Mouse (Mus musculus) lung, embryonic 14.5 days (tissue): ENCODE measurements around the gene Ralgapb. TPM values are rescaled to one million over a fixed set of nuclear protein-coding genes. Genes with fewer than 3 reads are reported as not detected.

Experiments used
- ATAC-seq: fragments of 200-750 bp; cut with Nextera tagmentation; 2 replicates; pipeline ENCODE4 v1.8.0; 2017; ENCODE audit warnings: mild to moderate bottlenecking, moderate TSS enrichment, moderate library complexity; ENCODE audit not compliant: insufficient read depth
- DNase-seq: peaks from one replicate; pipeline ENCODE4 v3.0.0-alpha.2; 2015
- H3K27ac ChIP-seq: fragments of 300-500 bp; sonication (generic); 2 replicates; pipeline ENCODE4 v1.5.1; 2014; ENCODE audit warnings: low read depth, mild to moderate bottlenecking, moderate library complexity
- H3K27me3 ChIP-seq: fragments of 300-500 bp; sonication (generic); 2 replicates; pipeline ENCODE4 v1.6.1; 2014; ENCODE audit warnings: low read length, control low read depth; ENCODE audit not compliant: insufficient read depth
- H3K36me3 ChIP-seq: fragments of 300-500 bp; sonication (generic); 2 replicates; pipeline ENCODE4 v1.6.1; 2014; ENCODE audit warnings: control low read depth; ENCODE audit not compliant: insufficient read depth
- H3K4me1 ChIP-seq: fragments of 300-500 bp; sonication (generic); 2 replicates; pipeline ENCODE4 v1.6.1; 2014; ENCODE audit warnings: antibody characterized with exemption, control low read depth; ENCODE audit not compliant: insufficient read depth
- H3K4me2 ChIP-seq: fragments of 300-500 bp; sonication (generic); 2 replicates; pipeline ENCODE4 v1.6.1; 2014; ENCODE audit warnings: mild to moderate bottlenecking
- H3K4me3 ChIP-seq: fragments of 300-500 bp; sonication (generic); 2 replicates; pipeline ENCODE4 v1.5.1; 2014; ENCODE audit warnings: low read depth, low read length
- H3K9ac ChIP-seq: fragments of 300-500 bp; sonication (generic); 2 replicates; pipeline ENCODE4 v1.6.1; 2014
- H3K9me3 ChIP-seq: fragments of 300-500 bp; sonication (generic); 2 replicates; pipeline ENCODE4 v1.6.1; 2016; ENCODE audit warnings: low read depth, low read length, control low read depth
- CTCF ChIP-seq: IDR thresholded peaks from 2 replicates; pipeline ENCODE4 v1.5.1; 2016; ENCODE audit warnings: antibody characterized with exemption, low read depth
- WGBS: fragments of 180-500 bp; shearing (Covaris S2); extraction: QIAGEN DNeasy Blood & Tissue Kit; methylation state at CpG from one replicate; pipeline ENCODE4 v1.1.7; 2014; 5-methylcytosine and 5-hydroxymethylcytosine counted together
- polyA plus RNA-seq: library from polyadenylated mRNA; unstranded; fragments of >200 nt; fragmentation: Nextera tagmentation; extraction: Ambion mirVana; gene quantifications from 2 replicates; pipeline ENCODE4 v1.2.1, GENCODE M21; 2014

Gene Ralgapb
- polyA plus RNA-seq, 1 experiment from 2014 or later = 22.1 TPM

DNA sequence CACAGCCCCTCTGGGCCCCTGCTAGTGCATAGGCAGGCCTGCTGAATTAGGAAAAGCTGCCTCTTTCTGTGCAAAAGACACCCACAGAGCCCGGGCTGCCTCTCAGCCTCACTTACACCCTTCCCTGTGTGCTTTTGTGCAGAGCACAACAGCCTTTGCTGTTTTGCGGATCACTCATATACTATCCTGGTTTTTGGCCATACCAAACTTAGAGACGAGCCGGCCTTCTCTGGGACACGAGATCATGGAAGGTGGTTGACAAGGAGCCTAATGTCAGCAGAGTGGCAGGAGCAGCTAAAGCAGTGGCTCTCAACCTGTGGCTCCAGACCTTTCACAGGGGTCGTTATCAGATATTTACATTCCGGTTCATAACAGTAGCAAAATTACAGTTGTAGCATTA, 93.6 kb downstream of the Ralgapb start:
- H3K4me3 ChIP-seq = no peak overlapping the region
- DNase-seq (no peak), ATAC-seq (no peak)
- no peaks in the 10 kb centered on the region for H3K9me3 ChIP-seq
- no peak overlapping the region for H3K9ac ChIP-seq
- no peak for TF ChIP-seq CTCF
- no peaks in the 10 kb centered on the region for H3K27me3 ChIP-seq
- H3K27ac ChIP-seq = no peak overlapping the region
- no peaks in the 10 kb centered on the region for H3K4me1 ChIP-seq
- H3K36me3 ChIP-seq = peaks cover 11% of the 10 kb centered on the region
- H3K4me2 ChIP-seq = no peak overlapping the region
- WGBS = 69% methylated on average over 7 of the region's 7 CpGs

- H3K9me3 ChIP-seq = no peaks in the 10 kb centered on the region
- no peaks in the 10 kb centered on the region for H3K27me3 ChIP-seq
- no peak overlapping the region for H3K9ac ChIP-seq
- H3K36me3 ChIP-seq = peaks cover 8% of the 10 kb centered on the region
- WGBS = 55% methylated on average over 4 of the region's 4 CpGs
- H3K4me3 ChIP-seq = no peak overlapping the region
- ATAC-seq (no peak), DNase-seq (no peak)
- no peak overlapping the region for H3K4me2 ChIP-seq
- H3K27ac ChIP-seq = no peak overlapping the region
- H3K4me1 ChIP-seq = no peaks in the 10 kb centered on the region
- TF ChIP-seq CTCF = no peak
Observed at GRCm38 (mm10) chr2:158503671-158504070, 94.0 kb downstream of the Ralgapb start.

DNA sequence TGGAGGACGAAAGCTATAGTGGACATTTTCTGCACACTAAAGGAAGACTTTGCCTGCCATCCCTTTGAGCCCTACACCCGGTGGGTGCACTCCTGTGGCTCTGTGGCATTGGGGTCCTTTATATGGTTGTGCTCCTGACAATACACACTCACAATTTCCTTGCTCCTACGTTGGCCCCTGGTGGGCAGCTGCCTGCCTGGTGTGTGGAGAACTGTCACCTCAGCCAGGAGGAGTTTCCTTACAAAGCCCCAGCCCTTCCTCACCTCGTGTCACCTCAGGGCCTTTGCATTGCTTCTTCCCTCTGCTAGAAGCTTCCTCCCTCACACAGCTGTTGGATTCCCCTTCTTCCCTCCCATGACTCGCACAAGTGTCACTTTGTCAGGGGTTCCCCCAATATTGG, 96.8 kb downstream of the Ralgapb start:
- 80% methylated on average over 5 of the region's 5 CpGs for WGBS
- no peak overlapping the region for H3K4me2 ChIP-seq
- TF ChIP-seq CTCF = no peak
- H3K36me3 ChIP-seq = no peaks in the 10 kb centered on the region
- H3K9ac ChIP-seq = no peak overlapping the region
- H3K4me3 ChIP-seq = no peak overlapping the region
- H3K4me1 ChIP-seq = no peaks in the 10 kb centered on the region
- DNase-seq (no peak), ATAC-seq (no peak)
- no peaks in the 10 kb centered on the region for H3K9me3 ChIP-seq
- no peak overlapping the region for H3K27ac ChIP-seq
- no peaks in the 10 kb centered on the region for H3K27me3 ChIP-seq

GRCm38 (mm10) chr2:158507046-158507445, 97.4 kb downstream of the Ralgapb start:
- TF ChIP-seq CTCF = no peak
- ATAC-seq = no peak

GRCm38 (mm10) chr2:158510665-158511064, 101.0 kb downstream of the Ralgapb start:
- 48% methylated on average over 6 of the region's 6 CpGs for WGBS
- TF ChIP-seq CTCF = no peak
- Histone ChIP-seq H3K36me3 (no peaks in the 10 kb centered on the region), H3K4me3 (no peak overlapping the region), H3K9ac (no peak overlapping the region), H3K27me3 (no peaks in the 10 kb centered on the region), H3K4me1 (no peaks in the 10 kb centered on the region), H3K9me3 (no peaks in the 10 kb centered on the region), H3K4me2 (no peak overlapping the region), H3K27ac (no peak overlapping the region)
- DNase-seq (peak; percentile 65), ATAC-seq (peak; percentile 61)

More at GRCm38 (mm10) chr2:158507046-158507445, 97.4 kb downstream of the Ralgapb start:
- H3K4me3 ChIP-seq = no peak overlapping the region
- H3K9me3 ChIP-seq = no peaks in the 10 kb centered on the region
- no peaks in the 10 kb centered on the region for H3K4me1 ChIP-seq
- no peaks in the 10 kb centered on the region for H3K27me3 ChIP-seq
- no peaks in the 10 kb centered on the region for H3K36me3 ChIP-seq
- no peak overlapping the region for H3K9ac ChIP-seq
- H3K4me2 ChIP-seq = no peak overlapping the region
- no peak overlapping the region for H3K27ac ChIP-seq
- DNase-seq = no peak
- 87% methylated on average over 10 of the region's 10 CpGs for WGBS

DNA sequence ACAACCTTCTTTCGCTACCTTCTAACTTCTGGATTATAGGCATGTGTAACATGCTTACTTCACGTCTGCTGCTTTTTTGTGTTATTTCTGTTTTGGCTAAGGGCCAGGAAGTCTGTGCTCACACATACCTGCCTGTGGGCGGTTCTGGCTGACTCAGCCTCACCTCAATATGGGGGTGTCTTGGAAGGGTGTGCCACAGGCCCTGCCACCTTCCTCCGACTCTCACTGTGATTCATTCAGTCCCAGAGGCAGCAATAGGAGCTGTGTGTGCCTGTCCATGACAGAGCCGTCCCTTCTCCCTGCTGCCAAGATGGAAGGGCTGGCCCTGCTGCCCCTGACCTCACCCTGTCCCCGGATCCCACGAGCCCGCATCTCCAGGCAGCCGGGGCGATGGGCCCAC, 102.9 kb downstream of the Ralgapb start, which contains the start of gene Arhgap40:
Gene Arhgap40 (plus strand): TSS at position 269 of the 400 bp plus-strand sequence.
- H3K36me3 ChIP-seq = no peaks in the 10 kb centered on the region
- no peaks in the 10 kb centered on the region for H3K4me1 ChIP-seq
- no peak for ATAC-seq
- DNase-seq = no peak
- TF ChIP-seq CTCF = no peak
- H3K4me2 ChIP-seq = no peak within 1 kb of the TSS
- H3K9me3 ChIP-seq = no peaks in the 10 kb centered on the region
- 75% methylated on average over 10 of the region's 10 CpGs for WGBS
- H3K27ac ChIP-seq = no peak within 1 kb of the TSS
- H3K4me3 ChIP-seq = no peak within 1 kb of the TSS
- no peaks in the 10 kb centered on the region for H3K27me3 ChIP-seq
- H3K9ac ChIP-seq = no peak within 1 kb of the TSS

DNA sequence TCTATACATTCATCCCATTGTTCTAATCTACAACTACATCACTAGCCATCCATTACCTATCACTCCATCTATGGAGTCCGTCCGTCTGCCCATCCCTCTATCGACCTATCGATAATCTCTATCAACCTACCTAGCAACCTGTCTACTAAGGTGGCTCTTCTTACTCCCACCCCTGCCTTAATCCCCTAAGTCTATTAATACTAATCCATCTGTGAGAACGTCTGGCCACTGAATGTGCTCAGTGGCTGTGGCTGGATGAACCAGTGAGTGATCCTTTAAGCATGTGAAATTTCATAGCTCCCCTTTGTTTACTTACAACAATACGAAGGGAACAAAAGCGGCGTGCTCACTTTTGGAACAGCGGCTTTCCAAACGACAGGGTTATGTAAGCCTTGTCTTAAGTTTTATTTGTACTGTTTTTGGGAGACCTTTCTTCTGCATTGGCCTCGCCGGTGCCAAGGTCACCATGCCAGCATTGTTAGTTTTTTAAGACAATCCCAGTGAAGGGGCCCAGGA, 104.2 kb downstream of the Ralgapb start:
- Histone ChIP-seq H3K27me3 (no peaks in the 10 kb centered on the region), H3K36me3 (no peaks in the 10 kb centered on the region), H3K4me1 (no peaks in the 10 kb centered on the region), H3K9ac (no peak overlapping the region), H3K4me3 (no peak overlapping the region), H3K4me2 (no peak overlapping the region), H3K27ac (no peak overlapping the region), H3K9me3 (no peaks in the 10 kb centered on the region)
- DNase-seq (no peak), ATAC-seq (no peak)
- no peak for TF ChIP-seq CTCF
- 72% methylated on average over 12 of the region's 12 CpGs for WGBS

DNA sequence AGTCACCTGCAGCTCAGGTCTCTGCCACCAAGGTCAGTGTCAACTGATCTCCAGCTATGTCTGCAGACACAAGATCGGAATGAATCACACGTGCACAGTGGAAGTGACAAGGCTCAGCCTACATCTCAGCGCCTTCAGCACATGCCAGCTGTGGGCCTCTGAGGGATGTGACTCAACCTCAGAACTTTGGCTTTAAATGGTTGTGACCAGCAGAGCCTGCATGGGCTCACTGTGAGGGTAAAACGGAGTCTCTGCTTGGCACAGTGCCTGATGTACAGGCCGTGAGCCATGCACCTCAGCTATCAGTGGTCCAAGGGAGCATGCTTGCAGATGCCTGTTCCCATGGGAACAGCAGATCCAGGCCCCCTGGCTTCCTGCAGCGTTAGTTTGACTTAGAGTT, 108.9 kb downstream of the Ralgapb start:
- Histone ChIP-seq H3K4me2 (no peak overlapping the region), H3K9ac (no peak overlapping the region), H3K9me3 (no peaks in the 10 kb centered on the region), H3K36me3 (no peaks in the 10 kb centered on the region), H3K27ac (no peak overlapping the region), H3K4me1 (no peaks in the 10 kb centered on the region), H3K27me3 (no peaks in the 10 kb centered on the region), H3K4me3 (no peak overlapping the region)
- no peak for DNase-seq
- WGBS = 45% methylated on average over 6 of the region's 6 CpGs
- no peak for TF ChIP-seq CTCF
- ATAC-seq = no peak
